Mouse (Mus musculus) brain, embryonic 14.5 days (tissue): ENCODE measurements at regions not wholly inside any gene's neighbourhood (a gene's known extent, or its start where the extent isn't known, plus 50 kb on each side); places are given as distances from the start of the nearest gene placed in this dataset.

ENCODE experiments used
- CTCF ChIP-seq: fragments of 200-500 bp; IDR thresholded peaks from 2 replicates; pipeline ENCODE4 v1.5.1; 2012; ENCODE audit warnings: inconsistent platforms, mild to moderate bottlenecking, moderate library complexity, borderline replicate concordance; ENCODE audit not compliant: insufficient read depth, insufficient read length; ENCODE audit errors: extremely low read depth
- POLR2A ChIP-seq: fragments of 200-500 bp; IDR thresholded peaks from 2 replicates; pipeline ENCODE4 v1.6.1; 2012; ENCODE audit warnings: mild to moderate bottlenecking, inconsistent platforms, borderline replicate concordance; ENCODE audit not compliant: poor library complexity, insufficient read depth, insufficient read length, severe bottlenecking; ENCODE audit errors: extremely low read depth

DNA sequence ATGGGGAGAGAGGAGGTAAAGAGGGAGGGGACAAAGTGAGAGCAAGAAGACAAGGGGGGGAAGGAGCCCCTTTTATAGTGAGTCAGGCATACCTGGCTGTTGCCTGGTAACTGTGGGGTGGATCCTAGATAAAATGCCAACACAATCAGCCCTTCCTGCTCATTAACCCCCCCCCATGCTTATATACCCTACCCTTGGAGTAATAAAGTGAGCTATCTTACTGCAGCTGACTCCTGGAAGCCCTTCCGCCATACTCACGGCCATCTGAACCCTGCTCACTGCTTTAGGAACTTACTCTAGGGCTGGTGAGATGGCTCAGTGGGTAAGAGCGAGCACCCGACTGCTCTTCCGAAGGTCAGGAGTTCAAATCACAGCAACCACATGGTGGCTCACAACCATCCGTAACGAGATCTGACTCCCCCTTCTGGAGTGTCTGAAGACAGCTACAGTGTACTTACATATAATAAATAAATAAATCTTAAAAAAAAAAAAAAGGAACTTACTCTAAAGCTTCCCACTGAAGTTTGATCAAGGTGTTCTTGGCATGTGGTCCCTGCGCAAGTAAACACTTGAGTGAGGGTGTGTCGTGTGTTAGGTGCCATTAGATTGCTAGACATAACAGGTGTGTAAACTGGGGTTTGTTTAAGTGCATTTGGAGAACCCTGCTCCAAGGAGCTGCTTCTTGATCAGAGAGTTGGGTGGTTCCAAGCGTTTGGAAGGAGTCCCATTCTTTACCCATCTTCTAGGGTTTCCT is 74.9 kb downstream of the Ets2 start:
- no peak for TF ChIP-seq CTCF
- TF ChIP-seq POLR2A = no peak
